Mouse (Mus musculus) thymus, adult 2 months (tissue): ENCODE measurements around the gene BC024978. TPM values are rescaled to one million over a fixed set of nuclear protein-coding genes. Genes with fewer than 3 reads are reported as not detected.

Experiments used
- DNase-seq: peaks from one replicate; pipeline ENCODE4 v3.0.0; 2021
- H3K27ac ChIP-seq: fragments of 200-500 bp; 2 replicates; pipeline ENCODE4 v1.5.1; 2012; ENCODE audit warnings: low read length, control low read depth; ENCODE audit not compliant: control insufficient read depth, insufficient read depth
- H3K27me3 ChIP-seq: fragments of 200-500 bp; 2 replicates; pipeline ENCODE4 v1.6.1; 2012; ENCODE audit warnings: mild to moderate bottlenecking, low read length, moderate library complexity, mixed read lengths; ENCODE audit not compliant: control insufficient read depth, insufficient read depth
- H3K36me3 ChIP-seq: fragments of 200-500 bp; 2 replicates; pipeline ENCODE4 v1.6.1; 2012; ENCODE audit warnings: mild to moderate bottlenecking, low read length, moderate library complexity; ENCODE audit not compliant: control insufficient read depth, insufficient read depth
- H3K4me1 ChIP-seq: fragments of 200-500 bp; replicated peaks from 2 replicates; pipeline ENCODE4 v1.6.1; 2012; ENCODE audit warnings: low read length; ENCODE audit not compliant: control insufficient read depth, insufficient read depth
- H3K4me3 ChIP-seq: fragments of 200-500 bp; 2 replicates; pipeline ENCODE4 v1.5.1; 2012; ENCODE audit warnings: mild to moderate bottlenecking, low read length, control low read depth, moderate library complexity; ENCODE audit not compliant: control insufficient read depth, insufficient read depth
- CTCF ChIP-seq: fragments of 200-500 bp; IDR thresholded peaks from 2 replicates; pipeline ENCODE4 v1.5.1; 2012; ENCODE audit warnings: mild to moderate bottlenecking, control low read depth, low read length, moderate library complexity, borderline replicate concordance; ENCODE audit not compliant: control insufficient read depth, poor library complexity, insufficient read depth; ENCODE audit errors: extremely low read depth
- POLR2A ChIP-seq: fragments of 200-500 bp; IDR thresholded peaks from 2 replicates; pipeline ENCODE4 v1.6.1; 2012; ENCODE audit warnings: mild to moderate bottlenecking, low read length, control low read depth, moderate library complexity; ENCODE audit not compliant: control insufficient read depth, poor library complexity, insufficient read depth; ENCODE audit errors: extremely low read depth
- WGBS: fragments of 180-500 bp; shearing (Covaris S2); methylation state at CpG from one replicate; pipeline ENCODE4 v1.1.7; 2018; 5-methylcytosine and 5-hydroxymethylcytosine counted together
- polyA plus RNA-seq: library from polyadenylated mRNA; depleted of rRNA; stranded (reverse); fragments of >200 nt; gene quantifications from 2 replicates; pipeline ENCODE4 v1.2.3, GENCODE M21; 2012; rRNA removed

The BC024978 gene
- polyA plus RNA-seq, 1 experiment, result 20.9 TPM

GRCm38 (mm10) chr7:27257046-27257851, 61.7 kb downstream of the BC024978 start:
- peaks cover 17% of the 10 kb centered on the region for H3K4me1 ChIP-seq
- WGBS, result 78% methylated on average over 27 of the region's 27 CpGs
- H3K27me3 ChIP-seq, result no peaks in the 10 kb centered on the region
- no peaks in the 10 kb centered on the region for H3K36me3 ChIP-seq
- DNase-seq, result no peak
- H3K4me3 ChIP-seq, result no peak overlapping the region
- TF ChIP-seq POLR2A (no peak), CTCF (no peak)
- no peak overlapping the region for H3K27ac ChIP-seq

GRCm38 (mm10) chr7:27257852-27258204, 62.2 kb downstream of the BC024978 start:
- H3K27me3 ChIP-seq, result no peaks in the 10 kb centered on the region
- H3K4me1 ChIP-seq, result peaks cover 17% of the 10 kb centered on the region
- no peak overlapping the region for H3K27ac ChIP-seq
- TF ChIP-seq POLR2A (no peak), CTCF (no peak)
- DNase-seq, result no peak
- peak overlapping the region; percentile 65 for H3K4me3 ChIP-seq
- WGBS, result 22% methylated on average over 6 of the region's 6 CpGs
- H3K36me3 ChIP-seq, result no peaks in the 10 kb centered on the region

- TF ChIP-seq CTCF, result no peak
- no peak for TF ChIP-seq POLR2A
- WGBS, result under 1% methylated on average over 47 of the region's 47 CpGs
- Histone ChIP-seq H3K36me3 (no peaks in the 10 kb centered on the region), H3K4me3 (peak within 1 kb of the TSS; percentile 65), H3K27ac (no peak within 1 kb of the TSS), H3K27me3 (no peaks in the 10 kb centered on the region), H3K4me1 (peaks cover 17% of the 10 kb centered on the region)
- peak; percentile 92 for DNase-seq
Measured at GRCm38 (mm10) chr7:27258205-27258899, 62.8 kb downstream of the BC024978 start, which contains the start of gene Numbl. Numbl (plus strand) TSS chr7:27258433.

- 35% methylated on average over 9 of the region's 9 CpGs for WGBS
- peak overlapping the region; percentile 65 for H3K4me3 ChIP-seq
- peaks cover 17% of the 10 kb centered on the region for H3K4me1 ChIP-seq
- DNase-seq, result no peak
- TF ChIP-seq POLR2A (no peak), CTCF (no peak)
- no peaks in the 10 kb centered on the region for H3K27me3 ChIP-seq
- no peak overlapping the region for H3K27ac ChIP-seq
- no peaks in the 10 kb centered on the region for H3K36me3 ChIP-seq
Measured at GRCm38 (mm10) chr7:27259271-27259721, 63.7 kb downstream of the BC024978 start.

- 8% methylated on average over 5 of the region's 5 CpGs for WGBS
- no peak for DNase-seq
- H3K36me3 ChIP-seq, result no peaks in the 10 kb centered on the region
- H3K4me3 ChIP-seq, result no peak overlapping the region
- H3K27ac ChIP-seq, result no peak overlapping the region
- no peaks in the 10 kb centered on the region for H3K27me3 ChIP-seq
- H3K4me1 ChIP-seq, result peaks cover 17% of the 10 kb centered on the region
- TF ChIP-seq CTCF (no peak), POLR2A (no peak)
Measured at GRCm38 (mm10) chr7:27259771-27260170, 64.2 kb downstream of the BC024978 start.

Other genes with a start within 250 kb of the BC024978 start
- 1.0 TPM in 1 of 2 replicates, not detected in the other for gene Cyp2a12, start 166.7 kb upstream of the BC024978 start, polyA plus RNA-seq
- gene Cyp2f2, start 75.9 kb upstream of the BC024978 start, polyA plus RNA-seq, result 19.2 and 24.7 TPM in 2 replicates
- gene Cyp2t4, start 42.1 kb upstream of the BC024978 start, polyA plus RNA-seq, result 0.11 TPM in 1 of 2 replicates, not detected in the other
- gene Egln2, start 29.0 kb upstream of the BC024978 start, polyA plus RNA-seq, result 116 and 125 TPM in 2 replicates
- 127 and 136 TPM in 2 replicates for gene Rab4b, start 16.9 kb upstream of the BC024978 start, polyA plus RNA-seq
- 0.19 TPM in 1 of 2 replicates, not detected in the other for gene Gm21983, start 14.7 kb upstream of the BC024978 start, polyA plus RNA-seq
- 4.0 and 5.2 TPM in 2 replicates for gene Mia, start 14.6 kb upstream of the BC024978 start, polyA plus RNA-seq
- gene Snrpa, start 490 bp downstream of the BC024978 start, polyA plus RNA-seq, result 293 and 316 TPM in 2 replicates
- gene Itpkc, start 32.9 kb downstream of the BC024978 start, polyA plus RNA-seq, result 12.2 and 12.4 TPM in 2 replicates
- 53.1 and 57.8 TPM in 2 replicates for gene Coq8b, start 37.2 kb downstream of the BC024978 start, polyA plus RNA-seq
- gene Numbl, start 62.7 kb downstream of the BC024978 start, polyA plus RNA-seq, result 10.3 and 10.7 TPM in 2 replicates
- gene Ltbp4, start 141.9 kb downstream of the BC024978 start, polyA plus RNA-seq, result 48.3 and 77.5 TPM in 2 replicates
- 203 and 206 TPM in 2 replicates for gene Shkbp1, start 160.2 kb downstream of the BC024978 start, polyA plus RNA-seq
- gene Gm20479, start 161.6 kb downstream of the BC024978 start, polyA plus RNA-seq, result not detected in 2 replicates